Mouse (Mus musculus): ENCODE data around the gene Cmtr1. TPM values are rescaled to one million over a fixed set of nuclear protein-coding genes. Genes with fewer than 3 reads are reported as not detected.

The Cmtr1 gene
- total and polyA plus RNA-seq, 3 experiments = 47.3 to 99.6 (median 77.9) TPM

DNA sequence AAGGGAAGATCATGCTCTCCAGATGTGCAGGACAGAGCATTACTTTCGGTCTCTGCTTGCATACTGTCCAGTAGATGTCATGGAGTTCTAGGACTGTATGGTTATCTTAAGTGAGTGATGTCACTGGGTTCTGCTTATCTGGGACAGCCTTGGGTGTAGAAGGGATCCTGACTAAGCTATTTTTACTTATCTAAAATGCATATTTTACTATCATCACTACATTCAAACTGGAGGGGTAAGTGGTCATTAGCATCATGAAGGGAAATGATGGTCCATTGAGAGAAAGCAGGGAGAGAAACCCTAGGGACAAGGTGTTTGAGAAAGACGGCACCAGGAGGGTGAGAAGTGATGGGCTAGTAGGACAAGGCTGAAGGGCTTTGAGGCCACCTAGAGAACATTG lies 2.1 kb upstream of the Cmtr1 start:
- DNase-seq (ENCODE audit: low read depth, low spot score) = peak; percentile 50
- peaks cover 12 to 21% of the 10 kb centered on the region in 2 experiments for H3K4me1 ChIP-seq (ENCODE audit: control insufficient read depth in 1 of 2, insufficient read depth in 2 of 2, low read length in 2 of 2)
- H3K27me3 ChIP-seq (ENCODE audit: control insufficient read depth in 1 of 2, insufficient read depth in 2 of 2, low read length in 2 of 2) = no peaks in the 10 kb centered on the region
- H3K27ac ChIP-seq (ENCODE audit: control insufficient read depth, low read depth, low read length) = peak overlapping the region; percentile 23
- 0 out of 2 replicates have a peak overlapping the region, but pooled peaks have one; percentile 25 for H3K9ac ChIP-seq (ENCODE audit: control insufficient read depth, low read depth, low read length, poor library complexity, severe bottlenecking)
- H3K36me3 ChIP-seq (ENCODE audit: control insufficient read depth in 1 of 2, insufficient read depth in 2 of 2, low read length in 2 of 2) = peaks cover 2 to 23% of the 10 kb centered on the region in 2 experiments; a peak in 3 of 4 replicates
- no peak overlapping the region for H3K4me3 ChIP-seq (ENCODE audit: control insufficient read depth in 1 of 2, insufficient read depth in 1 of 2, low read depth in 2 of 2, low read length in 2 of 2)
- TF ChIP-seq MAZ (IDR thresholded peaks at IDR 0.05; ENCODE audit: low read depth, low read length) = no peak
- no peak for TF ChIP-seq RAD21 (IDR thresholded peaks at IDR 0.05; ENCODE audit: low read depth, low read length)
- TF ChIP-seq KAT2A (conservative IDR thresholded peaks at IDR 0.05; ENCODE audit: low read depth, low read length) = no peak
- peak; percentile 68 for TF ChIP-seq TCF12 (IDR thresholded peaks at IDR 0.05; ENCODE audit: low read depth, low read length)
- TF ChIP-seq ZC3H11A (IDR thresholded peaks at IDR 0.05; ENCODE audit: low read depth, low read length) = no peak
- TF ChIP-seq MEF2A (IDR thresholded peaks at IDR 0.05; ENCODE audit: extremely low read depth, insufficient replicate concordance, low read depth, low read length, poor library complexity, severe bottlenecking) = peak; percentile 5; the same call in 1 of the 2 replicates
- TF ChIP-seq SMC3 (IDR thresholded peaks at IDR 0.05; ENCODE audit: low read depth, low read length) = no peak
- peak; percentile 96 for TF ChIP-seq ETS1 (IDR thresholded peaks at IDR 0.05; ENCODE audit: low read depth, low read length)
- TF ChIP-seq ELF1 (IDR thresholded peaks at IDR 0.05; ENCODE audit: low read depth, low read length) = no peak
- peak; percentile 59 for TF ChIP-seq TAL1 (IDR thresholded peaks at IDR 0.05; ENCODE audit: low read length)
- TF ChIP-seq EP300 (IDR thresholded peaks at IDR 0.05; ENCODE audit: low read depth in 1 of 2, low read length in 2 of 2) = peak; percentile 75 to 78
- TF ChIP-seq RCOR1 (IDR thresholded peaks at IDR 0.05; ENCODE audit: low read depth, low read length) = no peak
- TF ChIP-seq GATA1 (IDR thresholded peaks at IDR 0.05; ENCODE audit: low read depth, low read length) = peak; percentile 75
- TF ChIP-seq MAFK (IDR thresholded peaks at IDR 0.05; ENCODE audit: borderline replicate concordance, low read depth, low read length) = peak; percentile 73
- TF ChIP-seq SIN3A (IDR thresholded peaks at IDR 0.05; ENCODE audit: low read length) = peak; percentile 21; the same call in 1 of the 2 replicates
- TF ChIP-seq NRF1 (IDR thresholded peaks at IDR 0.05; ENCODE audit: insufficient read depth, low read depth, low read length, poor library complexity, severe bottlenecking) = no peak
- peak; percentile 50; the same call in 1 of the 2 replicates for TF ChIP-seq GABPA (IDR thresholded peaks at IDR 0.05; ENCODE audit: low read depth, low read length)
- no peaks in the 10 kb centered on the region for H3K9me3 ChIP-seq (replicated peaks; ENCODE audit: insufficient read depth, low read length)
- peaks cover 12% of the 10 kb centered on the region for H3K79me2 ChIP-seq (ENCODE audit: control insufficient read depth, insufficient read depth, low read length, poor library complexity)

DNA sequence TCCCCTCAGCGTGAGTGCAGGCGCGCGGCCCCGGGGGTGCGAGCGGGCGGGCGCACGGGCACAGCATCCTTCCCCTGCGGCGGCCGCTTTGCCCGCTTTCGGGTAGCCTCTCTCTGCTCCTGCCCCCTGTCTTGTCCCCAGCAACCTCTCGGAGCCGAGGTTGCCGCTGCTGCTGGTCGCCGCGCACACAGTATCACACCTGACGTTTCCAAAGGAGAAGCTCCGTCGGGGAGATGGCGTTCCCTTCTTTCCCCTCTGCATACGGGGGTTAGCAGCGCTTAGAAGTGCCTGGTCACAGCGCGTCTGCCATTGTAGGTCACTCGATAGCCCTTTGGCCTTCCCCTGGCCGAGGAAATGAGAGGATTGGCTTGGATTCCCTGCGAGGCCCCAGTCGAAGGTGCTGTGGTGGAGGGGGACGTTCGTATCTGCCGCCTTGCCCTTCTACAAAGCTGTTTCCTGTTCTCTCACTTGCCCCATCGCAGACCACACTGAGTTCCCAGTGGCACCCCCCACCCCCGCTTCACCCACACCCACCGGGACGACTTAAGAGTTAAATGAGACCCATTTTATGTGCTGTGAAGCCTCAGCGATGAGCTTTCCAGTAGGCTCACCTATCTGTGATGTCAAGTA lies 482 bp downstream of the Cmtr1 start:
- Histone ChIP-seq H3K9ac (ENCODE audit: control insufficient read depth, low read depth, low read length, poor library complexity, severe bottlenecking) (peak overlapping the region; percentile 86), H3K79me2 (ENCODE audit: control insufficient read depth, insufficient read depth, low read length, poor library complexity) (peaks cover 13% of the 10 kb centered on the region), H3K9me3 (replicated peaks; ENCODE audit: insufficient read depth, low read length) (no peaks in the 10 kb centered on the region), H3K4me3 (ENCODE audit: control insufficient read depth in 1 of 2, insufficient read depth in 1 of 2, low read depth in 2 of 2, low read length in 2 of 2) (peak overlapping the region; percentile 75 to 79), H3K27me3 (ENCODE audit: control insufficient read depth in 1 of 2, insufficient read depth in 2 of 2, low read length in 2 of 2) (no peaks in the 10 kb centered on the region), H3K27ac (ENCODE audit: control insufficient read depth, low read depth, low read length) (peak overlapping the region; percentile 74), H3K36me3 (ENCODE audit: control insufficient read depth in 1 of 2, insufficient read depth in 2 of 2, low read length in 2 of 2) (peaks cover 9 to 23% of the 10 kb centered on the region in 2 experiments), H3K4me1 (ENCODE audit: control insufficient read depth in 1 of 2, insufficient read depth in 2 of 2, low read length in 2 of 2) (peaks cover 12 to 21% of the 10 kb centered on the region in 2 experiments)
- DNase-seq (ENCODE audit: low read depth, low spot score) = peak; percentile 75
- TF ChIP-seq CHD1 (IDR thresholded peaks at IDR 0.05; ENCODE audit: low read depth, low read length) (no peak; the same call in 1 of the 2 replicates), POLR2AphosphoS2 (IDR thresholded peaks at IDR 0.05; ENCODE audit: low read length) (peak; percentile 5; the same call in 1 of the 2 replicates), EP300 (IDR thresholded peaks at IDR 0.05; ENCODE audit: low read depth in 1 of 2, low read length in 2 of 2) (no peak), CTCF (IDR thresholded peaks at IDR 0.05 in 2 of 3, conservative IDR thresholded peaks at IDR 0.05 in 1 of 3; ENCODE audit: control insufficient read depth in 1 of 3, insufficient read depth in 1 of 3, low read depth in 2 of 3, low read length in 3 of 3, poor library complexity in 1 of 3, severe bottlenecking in 1 of 3) (no peak), KAT2A (conservative IDR thresholded peaks at IDR 0.05; ENCODE audit: low read depth, low read length) (no peak), HCFC1 (IDR thresholded peaks at IDR 0.05; ENCODE audit: low read depth, low read length) (no peak), TBP (IDR thresholded peaks at IDR 0.05; ENCODE audit: low read depth, low read length) (no peak), MAX (IDR thresholded peaks at IDR 0.05; ENCODE audit: low read length) (no peak; the same call in 1 of the 2 replicates), GABPA (IDR thresholded peaks at IDR 0.05; ENCODE audit: low read depth, low read length) (no peak), NELFE (IDR thresholded peaks at IDR 0.05; ENCODE audit: low read depth, low read length) (no peak), MYC (IDR thresholded peaks at IDR 0.05; ENCODE audit: low read depth, low read length) (0 out of 2 replicates have a peak, but pooled peaks have one; percentile 30), USF1 (IDR thresholded peaks at IDR 0.05; ENCODE audit: low read depth, low read length) (no peak), MXI1 (IDR thresholded peaks at IDR 0.05; ENCODE audit: low read depth, low read length) (no peak), E2F4 (IDR thresholded peaks at IDR 0.05; ENCODE audit: borderline replicate concordance, low read depth, low read length) (0 out of 2 replicates have a peak, but pooled peaks have one; percentile 5), SIN3A (IDR thresholded peaks at IDR 0.05; ENCODE audit: low read length) (peak; percentile 22; the same call in 1 of the 2 replicates), POLR2A (IDR thresholded peaks at IDR 0.05; ENCODE audit: control insufficient read depth in 1 of 2, insufficient read depth in 1 of 2, low read depth in 1 of 2, low read length in 2 of 2, poor library complexity in 1 of 2) (peak in 1 of 2 experiments; percentile 9; a peak in 2 of 4 replicates), GATA1 (IDR thresholded peaks at IDR 0.05; ENCODE audit: low read depth, low read length) (no peak), POLR2AphosphoS5 (IDR thresholded peaks at IDR 0.05; ENCODE audit: borderline replicate concordance, low read depth, low read length) (no peak)
